Mouse (Mus musculus): ENCODE measurements around the gene Pim1.
A peak's percentile ranks its signal among the peaks of the same experiment; 100 is the strongest.
"Not testable (repeated sequence)": the region's sequence is repeated elsewhere in the genome, so short reads cannot be mapped to it uniquely, and the experiment has no call there.

Gene Pim1

DNA sequence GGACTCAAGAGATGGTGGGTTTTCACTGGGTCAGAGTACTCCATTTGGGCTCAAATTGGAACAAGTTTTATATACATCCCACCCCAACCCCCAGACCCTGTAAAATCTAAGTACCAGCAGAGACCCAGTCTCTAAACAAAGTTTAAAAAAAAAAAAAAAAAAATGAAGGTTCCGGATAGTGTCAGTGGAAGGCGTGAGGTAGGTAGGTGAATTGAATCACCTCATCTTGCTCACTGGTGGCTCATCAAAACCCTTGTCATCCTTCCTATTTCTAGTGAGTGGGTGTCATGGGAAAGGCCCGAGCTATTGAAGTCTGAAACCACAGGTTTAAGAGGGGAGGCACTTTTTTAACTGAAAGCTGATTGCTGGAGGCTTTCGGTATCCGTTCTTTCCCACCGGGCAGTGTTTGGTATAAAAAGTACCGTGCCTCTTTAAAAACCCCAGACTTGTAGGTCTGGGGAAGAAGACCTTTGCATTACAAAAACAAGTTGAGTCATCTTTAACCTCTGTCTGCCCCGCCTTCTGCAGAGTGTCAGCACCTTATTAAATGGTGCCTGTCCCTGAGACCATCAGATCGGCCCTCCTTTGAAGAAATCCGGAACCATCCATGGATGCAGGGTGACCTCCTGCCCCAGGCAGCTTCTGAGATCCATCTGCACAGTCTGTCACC is 3.6 kb downstream of the Pim1 start:
- DNase-seq (ENCODE audit: low read depth, low spot score), result no peak

DNA sequence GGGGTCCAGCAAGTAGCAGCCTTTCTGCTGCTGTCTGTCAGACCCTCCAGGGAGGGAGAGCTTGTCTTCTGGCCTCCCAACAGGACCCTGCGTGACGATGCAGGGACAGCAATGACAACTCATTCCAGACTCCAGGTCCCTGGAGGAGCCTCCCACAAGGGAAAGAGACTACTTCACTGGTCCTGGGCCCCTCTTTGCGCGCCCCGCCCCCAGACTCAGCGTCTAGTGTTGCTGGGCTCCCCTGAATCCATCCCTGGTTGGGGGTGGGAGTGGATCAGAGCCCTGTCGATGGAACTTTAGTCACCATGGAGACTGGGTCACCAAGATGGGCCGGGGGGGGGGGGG is 4.2 kb downstream of the Pim1 start:
- DNase-seq (ENCODE audit: low read depth, low spot score), result no peak

DNA sequence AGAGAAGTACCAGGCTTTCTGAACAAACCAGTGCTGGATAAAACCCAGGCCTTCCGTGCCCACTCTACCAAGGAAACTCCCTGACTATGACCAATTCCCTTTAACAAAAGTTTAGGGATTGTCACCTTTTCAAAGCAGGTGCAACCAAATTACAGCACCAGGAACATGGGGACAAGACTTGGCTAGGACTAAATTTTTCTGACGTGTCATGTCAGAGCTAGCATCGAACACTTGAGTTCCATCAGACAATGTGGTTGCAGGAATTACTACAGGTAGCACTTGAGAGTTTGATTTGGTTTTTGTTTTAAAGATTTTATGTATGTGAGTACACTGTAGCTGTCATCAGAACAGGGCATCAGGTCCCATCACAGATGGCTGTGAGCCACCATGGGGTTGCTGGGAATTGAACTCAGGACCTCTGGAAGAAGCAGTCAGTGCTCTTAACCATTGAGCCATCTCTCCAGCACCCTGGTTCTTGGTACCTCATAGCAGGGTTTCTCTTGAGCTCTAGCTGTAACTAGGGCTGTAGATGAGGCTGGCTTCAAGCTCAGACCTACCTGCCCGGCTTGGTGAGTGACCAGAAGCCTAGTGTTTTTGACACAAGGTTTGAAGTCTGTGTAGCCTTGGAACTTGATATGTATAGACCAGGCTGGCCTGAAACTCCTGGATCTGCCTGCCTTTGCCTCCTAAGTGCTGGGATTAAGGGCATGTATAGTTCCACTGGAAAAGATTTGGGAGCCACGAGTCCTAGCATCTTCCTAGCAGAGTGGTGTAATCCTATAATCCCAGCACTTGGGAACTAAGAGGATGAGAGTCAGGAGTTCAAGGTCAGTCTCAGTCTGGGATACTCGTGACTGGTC is 5.9 kb downstream of the Pim1 start:
- no peak for DNase-seq (ENCODE audit: low read depth, low spot score)

DNA sequence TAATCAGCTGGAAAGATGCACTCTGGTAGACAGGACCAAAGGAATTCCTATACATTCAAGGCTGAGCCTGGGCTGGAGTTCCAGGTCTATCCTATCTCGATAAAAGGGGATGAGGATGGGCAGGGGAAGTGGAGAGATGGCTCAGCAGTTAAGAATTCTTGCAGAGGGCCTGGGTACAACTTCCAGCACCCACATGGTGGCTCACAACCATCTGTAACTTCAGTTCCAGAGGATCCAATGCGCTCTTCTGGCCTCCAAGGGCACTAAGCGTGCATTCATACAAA is 6.5 kb downstream of the Pim1 start:
- DNase-seq (ENCODE audit: low read depth, low spot score), result no peak

DNA sequence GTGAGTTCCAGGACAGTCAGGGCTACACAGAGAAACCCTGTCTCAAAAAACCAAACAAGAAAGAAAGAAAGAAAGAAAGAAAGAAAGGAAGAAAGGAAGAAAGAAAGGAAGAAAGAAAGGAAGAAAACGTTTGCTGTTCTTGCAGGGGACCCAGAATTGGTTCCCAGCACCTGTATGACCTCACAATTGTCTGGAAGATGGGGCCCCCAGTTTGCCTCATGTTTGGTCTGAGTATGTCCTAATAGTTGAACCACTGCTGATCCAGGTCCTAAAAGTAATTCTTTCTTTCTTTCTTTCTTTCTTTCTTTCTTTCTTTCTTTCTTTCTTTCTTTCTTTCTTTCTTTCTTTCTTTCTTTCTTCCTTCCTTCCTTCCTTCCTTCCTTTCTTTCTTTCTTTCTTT is 6.9 kb downstream of the Pim1 start:
- DNase-seq (ENCODE audit: low read depth, low spot score), result not testable (repeated sequence)

DNA sequence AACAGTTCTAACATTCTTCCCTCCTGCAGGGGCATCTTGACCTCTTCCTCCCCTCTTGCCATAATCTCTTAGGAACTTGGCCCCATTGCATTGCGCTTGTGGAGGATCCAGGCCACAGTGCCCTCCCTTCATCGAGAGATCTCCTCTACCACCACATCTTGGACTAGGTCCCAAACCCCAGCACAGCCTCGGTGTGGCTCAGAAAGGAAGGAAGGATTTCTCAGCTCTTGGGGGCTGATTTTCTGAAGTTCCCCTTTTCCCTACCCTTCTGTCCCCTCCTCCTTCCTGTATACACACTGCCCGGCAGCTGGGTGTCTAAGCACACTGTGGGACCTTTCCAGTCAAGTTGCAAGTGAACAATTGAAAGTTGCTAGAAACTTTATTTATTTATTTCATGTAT is 7.5 kb downstream of the Pim1 start:
- peak; percentile 41 for DNase-seq (ENCODE audit: low read depth, low spot score)

DNA sequence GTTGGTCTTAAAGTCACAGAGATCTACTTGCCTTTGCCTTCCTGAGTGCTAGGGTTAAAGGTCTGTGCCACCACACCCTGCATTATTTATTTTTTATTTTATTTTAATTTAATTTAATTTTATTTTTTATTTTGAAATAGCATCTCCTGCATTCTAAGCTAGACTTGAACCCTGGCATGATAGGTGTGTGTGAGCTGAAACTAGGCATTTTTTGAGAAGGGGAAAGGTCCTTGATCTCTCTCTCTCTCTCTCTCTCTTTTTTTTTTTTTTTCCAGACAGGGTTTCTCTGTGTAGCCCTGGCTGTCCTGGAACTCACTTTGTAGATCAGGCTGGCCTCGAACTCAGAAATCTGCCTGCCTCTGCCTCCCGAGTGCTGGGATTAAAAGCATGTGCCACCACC is 8.4 kb downstream of the Pim1 start:
- DNase-seq (ENCODE audit: low read depth, low spot score), result not testable (repeated sequence)

DNA sequence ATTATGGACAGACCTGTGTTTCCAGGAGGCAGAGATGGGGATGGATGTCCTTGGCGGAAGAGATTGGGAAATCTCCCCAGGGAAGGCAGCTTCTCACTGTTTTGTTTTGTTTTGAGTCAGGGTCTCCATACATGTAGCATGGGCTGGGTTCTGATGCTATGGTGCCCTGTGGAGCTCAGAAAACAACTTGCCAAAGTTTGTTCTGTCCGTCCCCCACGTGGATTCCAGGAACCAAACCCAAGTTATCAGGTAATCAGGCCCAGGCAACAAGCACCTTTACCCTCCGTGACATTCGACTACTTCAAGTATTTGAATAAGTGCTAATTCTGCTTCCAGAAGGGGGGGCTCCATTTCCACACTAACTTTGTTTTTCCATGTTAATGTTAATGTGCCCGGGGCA is 9.0 kb downstream of the Pim1 start:
- no peak for DNase-seq (ENCODE audit: low read depth, low spot score)

DNA sequence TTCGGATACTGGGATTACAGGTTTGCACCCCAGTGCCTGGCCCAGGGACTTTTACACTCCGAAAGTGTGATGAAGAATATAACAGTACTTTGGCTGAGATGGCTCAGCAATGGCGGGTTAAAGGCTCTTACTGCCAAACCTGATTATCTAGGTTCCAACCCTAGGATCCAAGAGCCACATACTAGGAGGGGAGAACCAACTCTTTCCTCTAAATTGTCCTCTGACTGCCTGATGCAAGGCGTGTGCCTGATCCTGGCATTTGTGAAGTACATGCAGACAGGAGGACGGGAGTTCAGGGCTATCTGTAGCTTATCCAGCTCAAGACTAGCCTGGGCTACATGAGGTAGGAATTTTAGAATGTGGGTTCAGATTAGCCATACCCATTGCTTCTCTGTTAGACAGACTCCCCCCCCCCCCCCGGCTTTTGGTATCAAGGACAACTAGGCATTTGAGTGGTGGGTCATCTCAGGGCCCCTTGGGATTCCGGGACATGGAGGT is 9.7 kb downstream of the Pim1 start:
- DNase-seq (ENCODE audit: low read depth, low spot score), result no peak

DNA sequence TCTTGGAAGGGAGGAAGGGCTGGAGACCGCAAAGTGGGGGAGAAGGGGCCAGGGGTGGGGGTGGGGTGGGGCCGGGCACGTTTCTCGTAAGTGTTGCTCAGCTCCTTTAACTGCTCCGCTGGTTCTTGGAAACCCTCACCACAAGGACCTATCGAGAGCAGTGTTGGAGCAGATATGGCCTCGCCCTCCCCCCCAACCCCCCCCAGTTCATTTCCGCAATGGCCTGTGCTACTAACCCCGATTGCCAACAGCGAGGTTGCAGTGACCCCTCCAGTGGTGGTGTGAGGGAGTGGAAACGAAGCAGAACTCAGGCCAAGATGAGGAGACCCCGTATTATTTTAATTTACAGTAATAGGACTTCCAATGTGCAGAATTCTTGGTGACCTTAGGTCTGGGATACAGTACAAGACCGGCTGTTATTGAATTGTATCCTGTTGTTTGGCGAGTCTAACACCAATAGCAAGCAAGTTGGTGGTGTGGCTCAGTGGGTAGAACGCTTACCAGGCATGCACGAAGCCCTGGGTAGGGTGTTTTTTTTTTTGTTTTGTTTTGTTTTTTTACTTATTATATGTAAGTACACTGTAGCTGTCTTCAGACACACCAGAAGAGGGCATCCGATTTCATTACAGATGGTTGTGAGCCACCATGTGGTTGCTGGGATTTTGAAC is 10.4 kb downstream of the Pim1 start:
- DNase-seq (ENCODE audit: low read depth, low spot score), result no peak

DNA sequence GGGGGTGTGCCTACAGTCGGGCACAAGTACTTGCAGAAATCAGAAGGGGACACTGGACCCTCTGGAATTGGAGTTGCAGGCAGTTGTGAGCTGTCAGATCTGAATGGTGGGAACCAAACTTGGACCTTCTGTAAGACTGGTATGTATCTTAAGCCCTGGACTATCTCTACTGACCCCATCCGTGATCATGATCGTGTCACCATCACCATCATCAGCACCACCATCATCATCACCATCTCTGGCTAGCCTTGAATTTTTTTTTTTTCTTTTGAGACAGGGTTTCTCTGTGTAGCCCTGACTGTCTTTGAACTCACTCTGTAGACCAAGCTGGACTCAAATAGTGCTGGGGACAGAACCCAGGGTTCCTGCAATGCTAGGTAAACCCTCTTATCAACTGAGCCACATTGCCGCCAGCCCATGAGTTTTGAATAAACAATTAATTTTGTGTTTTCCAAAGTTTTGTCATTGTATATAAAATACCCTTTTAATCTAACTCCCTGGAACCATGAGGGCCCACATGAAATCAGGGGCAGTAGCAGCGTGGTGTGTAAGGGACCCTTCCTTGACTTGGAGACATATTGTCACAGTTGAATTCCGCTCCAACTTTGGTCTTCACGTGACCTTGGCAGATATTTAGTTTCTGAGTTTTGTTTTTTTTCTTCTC is 11.6 kb downstream of the Pim1 start:
- DNase-seq (ENCODE audit: low read depth, low spot score), result no peak

DNA sequence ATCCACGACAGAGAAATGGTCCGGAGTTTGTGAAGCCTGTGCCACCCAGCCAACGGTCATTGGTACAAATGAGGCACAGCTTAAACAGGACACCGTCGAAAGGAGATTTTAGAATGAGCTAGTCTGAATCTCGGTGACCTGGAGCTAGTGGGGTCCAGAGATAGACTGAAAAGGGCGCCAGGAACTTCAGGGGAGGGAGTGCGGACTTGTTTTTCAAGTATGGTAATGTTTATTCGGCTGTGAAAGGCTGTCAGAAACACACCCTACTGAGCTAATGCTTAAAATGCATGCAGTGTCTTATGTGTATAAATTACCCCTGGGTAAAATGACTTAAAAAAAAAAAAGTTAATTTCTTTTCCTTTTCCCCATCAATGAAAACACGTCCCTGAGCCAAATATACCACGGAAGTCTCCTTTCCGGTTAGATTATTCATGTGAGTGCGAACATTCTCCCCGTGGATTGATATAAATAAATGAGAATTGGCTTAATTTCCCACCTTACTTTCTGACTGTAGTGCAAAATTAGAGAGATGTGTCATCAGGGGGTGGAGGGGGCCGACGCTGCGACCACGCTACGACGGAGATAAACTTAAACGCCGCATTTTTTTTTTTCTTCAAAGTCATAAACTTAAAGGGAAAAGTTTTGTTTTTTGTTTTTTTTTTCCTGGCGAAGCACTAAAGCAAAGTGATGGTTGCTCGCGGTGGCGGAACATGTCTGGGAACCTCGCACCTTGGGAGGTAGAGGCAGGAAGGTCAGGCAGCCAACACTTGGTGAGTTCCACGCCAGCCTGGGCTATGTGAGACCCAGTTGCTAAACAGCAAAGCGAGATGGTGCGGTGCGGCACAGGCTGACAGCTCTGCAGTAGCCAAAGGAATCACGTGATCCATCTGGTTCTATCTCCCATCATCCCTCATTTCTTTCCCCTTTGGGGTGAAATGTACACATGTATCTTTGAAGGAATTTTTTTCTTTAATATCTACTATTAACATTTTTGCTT is 12.4 kb downstream of the Pim1 start:
- DNase-seq (ENCODE audit: low read depth, low spot score), result peak; percentile 19

DNA sequence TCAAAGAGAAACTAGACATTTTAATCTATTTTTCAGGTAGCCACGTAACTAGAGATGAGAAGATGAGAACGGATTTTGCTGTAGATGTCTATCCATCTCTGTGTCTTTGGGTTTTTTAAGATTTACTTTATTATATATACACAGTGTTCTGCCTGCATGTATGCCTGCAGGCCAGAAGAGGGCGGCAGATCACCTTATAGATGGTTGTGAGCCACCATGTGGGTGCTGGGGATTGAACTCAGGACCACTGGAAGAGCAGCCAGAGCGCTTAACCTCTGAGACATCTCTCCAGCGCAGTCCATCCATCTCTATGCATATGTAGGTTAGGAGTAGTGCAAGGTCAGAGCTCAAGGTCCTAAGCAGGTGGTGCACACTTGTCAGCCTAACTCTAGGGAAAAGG is 13.1 kb downstream of the Pim1 start:
- no peak for DNase-seq (ENCODE audit: low read depth, low spot score)

DNA sequence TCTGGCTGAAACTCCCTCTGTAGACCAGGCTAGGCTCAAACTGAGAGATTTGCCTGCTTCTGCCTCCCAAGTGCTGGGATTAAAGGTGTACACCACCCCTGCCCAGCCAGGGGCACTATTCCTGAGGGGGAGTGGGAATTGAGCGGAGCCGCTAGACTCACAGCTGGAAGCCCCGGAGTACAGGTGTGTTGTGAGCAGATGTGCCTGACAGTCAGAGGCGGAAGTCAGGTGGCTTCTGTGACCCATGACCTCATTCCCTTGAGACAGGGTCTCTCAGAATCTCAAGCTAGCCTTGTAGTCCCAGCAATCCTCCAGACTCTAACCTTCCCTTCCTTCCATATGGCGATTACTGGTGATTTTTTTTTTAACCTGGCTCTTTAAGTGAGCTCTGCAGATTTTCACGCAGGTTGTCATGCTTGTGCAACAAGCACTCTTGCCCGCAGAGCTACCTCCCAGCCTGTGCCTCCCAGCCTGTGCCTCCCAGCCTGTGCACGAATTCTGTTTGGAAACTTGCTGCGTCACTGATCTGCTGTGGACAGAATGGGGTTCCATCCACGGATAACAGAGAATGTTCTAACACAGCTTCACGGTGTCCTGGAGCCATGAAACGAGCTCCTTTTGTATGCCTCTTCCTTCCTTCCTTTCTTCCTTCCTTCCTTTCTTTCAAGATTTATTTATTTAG is 18.5 kb downstream of the Pim1 start:
- DNase-seq (ENCODE audit: low read depth, low spot score), result no peak

DNA sequence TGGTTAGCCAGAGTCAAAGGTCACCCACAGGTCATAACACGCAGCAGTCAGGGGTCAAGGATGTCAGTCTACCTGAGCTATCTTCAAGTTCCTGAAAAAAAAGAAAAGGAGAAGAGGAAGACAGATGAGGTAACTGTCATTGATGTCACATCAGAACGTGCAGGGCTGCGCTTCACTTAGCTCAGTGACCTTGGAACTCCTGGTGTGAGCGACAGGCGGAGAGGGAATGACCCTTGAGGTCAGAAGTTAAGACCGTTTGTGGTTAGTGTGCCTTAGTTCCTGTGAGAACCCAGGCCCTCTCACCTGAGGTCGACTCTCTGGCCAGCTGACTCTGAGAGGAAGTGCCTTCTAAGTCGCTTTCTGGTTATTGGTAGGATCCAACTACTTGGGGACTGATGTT is 20.1 kb downstream of the Pim1 start:
- no peak for DNase-seq (ENCODE audit: low read depth, low spot score)

DNA sequence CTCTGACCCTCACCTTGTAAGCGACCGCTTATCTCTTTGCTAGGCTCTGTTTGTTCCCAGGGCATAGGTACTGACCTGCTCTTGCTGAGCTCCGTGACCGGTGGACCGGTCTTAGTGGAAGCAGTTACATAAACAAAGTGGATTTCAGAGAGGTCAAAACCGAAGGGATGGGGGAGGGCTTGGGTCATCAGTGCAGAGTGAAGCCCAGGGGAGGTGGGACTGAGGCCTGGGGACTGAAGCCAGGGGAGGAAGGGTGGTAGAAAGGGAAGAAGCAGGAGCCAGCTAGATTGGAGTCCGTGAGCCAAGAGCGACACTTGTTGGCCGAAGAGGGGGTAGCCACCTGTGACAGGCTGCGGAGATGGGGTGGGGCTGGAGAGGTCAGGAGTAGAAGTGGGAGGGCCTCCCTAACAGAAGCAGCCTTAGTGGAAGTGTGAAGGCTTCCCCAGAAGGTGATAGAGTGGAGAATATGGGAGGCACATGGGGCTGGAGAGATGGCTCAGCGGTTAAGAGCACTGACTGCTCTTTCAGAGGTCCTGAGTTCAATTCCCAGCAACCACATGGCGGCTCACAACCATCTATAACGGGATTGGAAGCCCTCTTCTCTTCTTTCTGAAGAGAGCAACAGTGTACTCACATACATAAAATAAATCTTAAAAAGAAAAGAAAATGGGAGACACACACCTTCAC is 22.6 kb downstream of the Pim1 start:
- DNase-seq (ENCODE audit: low read depth, low spot score), result no peak

DNA sequence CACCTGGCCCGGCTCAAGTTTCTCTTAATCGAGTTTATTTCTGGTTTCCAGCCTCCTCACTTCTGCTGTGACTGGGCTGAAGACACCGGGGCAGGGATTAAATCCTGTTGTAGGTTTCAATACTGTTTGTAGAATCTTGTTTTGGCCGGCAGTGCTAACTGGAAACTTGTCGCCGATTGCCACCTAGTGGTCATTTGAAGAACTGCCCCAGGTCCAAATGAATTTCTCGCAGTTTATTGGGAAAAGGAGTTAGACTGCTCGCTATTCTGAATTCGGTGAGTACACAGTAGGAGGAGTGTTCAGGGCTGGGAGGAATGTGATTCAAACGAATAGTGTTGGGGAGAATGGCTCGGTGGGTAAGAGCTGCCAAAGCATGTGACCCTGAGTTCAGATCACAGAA is 23.9 kb downstream of the Pim1 start:
- DNase-seq (ENCODE audit: low read depth, low spot score), result peak; percentile 90

DNA sequence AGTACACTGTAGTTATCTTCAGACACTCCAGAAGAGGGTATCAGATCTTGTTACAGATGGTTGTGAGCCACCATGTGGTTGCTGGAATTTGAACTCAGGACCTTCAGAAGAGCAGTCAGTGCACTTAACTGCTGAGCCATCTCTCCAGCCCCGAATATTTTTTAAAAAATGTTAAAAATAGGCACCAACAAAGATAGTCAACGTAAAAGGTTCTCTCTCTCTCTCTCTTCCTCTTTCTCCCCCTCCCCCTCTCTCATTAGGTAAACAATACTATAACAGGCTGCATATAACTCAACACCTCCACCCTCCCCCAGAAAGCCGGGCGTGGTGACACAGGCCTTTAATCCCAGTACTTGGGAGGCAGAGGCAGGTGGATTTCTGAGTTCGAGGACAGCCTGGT is 28.1 kb downstream of the Pim1 start:
- DNase-seq (ENCODE audit: low read depth, low spot score), result not testable (repeated sequence)

DNA sequence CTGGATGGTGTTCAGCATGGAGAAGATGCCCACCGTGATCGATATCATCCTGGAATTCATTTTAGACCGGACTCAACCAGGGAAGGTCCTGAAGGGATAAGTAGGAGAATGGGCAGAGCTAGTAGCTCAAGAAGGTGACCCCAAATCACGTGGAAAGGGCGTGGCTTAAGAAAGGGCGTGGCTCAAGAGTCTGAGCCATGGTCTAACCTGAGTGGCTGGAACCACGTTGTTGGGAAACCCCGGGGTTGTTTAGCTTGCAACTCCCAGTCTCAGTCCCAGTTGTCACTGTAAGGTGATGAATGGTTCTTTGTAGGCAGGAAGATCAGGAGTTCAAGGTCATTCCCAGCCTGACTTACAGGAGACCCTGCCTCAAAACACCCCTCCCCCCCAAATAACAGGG is 29.2 kb downstream of the Pim1 start:
- DNase-seq (ENCODE audit: low read depth, low spot score), result no peak

DNA sequence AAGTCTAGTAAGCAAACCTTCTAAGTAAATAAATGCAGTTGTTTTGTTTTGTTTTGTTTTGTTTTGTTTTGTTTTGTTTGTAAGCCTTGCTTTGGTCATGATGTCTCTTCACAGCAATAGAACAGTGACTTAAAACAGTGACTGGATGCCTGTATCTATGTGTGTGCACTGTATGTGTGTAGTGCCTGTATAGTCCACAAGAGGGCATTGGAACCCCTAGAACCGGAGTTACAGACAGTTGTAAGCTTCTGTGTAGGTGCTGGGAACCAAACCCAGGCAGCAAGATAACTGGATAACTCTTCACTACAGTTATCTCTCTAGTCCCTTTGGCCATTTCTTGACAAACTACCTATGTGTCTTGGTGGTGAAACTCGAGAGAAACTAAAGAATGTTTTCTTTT is 35.1 kb downstream of the Pim1 start:
- no peak for DNase-seq (ENCODE audit: low read depth, low spot score)
